Mouse (Mus musculus) Muller cell, postnatal 12 days (primary cell): ENCODE measurements around the gene Myo10.

Source experiments
- DNase-seq: peaks from one replicate; pipeline ENCODE4 v3.0.0-alpha.2; 2015; ENCODE audit errors: inconsistent ontology term

Gene Myo10

GRCm38 (mm10) chr15:25611178-25611577 is 11.1 kb upstream of the Myo10 start:
- DNase-seq: no peak

GRCm38 (mm10) chr15:25620560-25620959 is 1.8 kb upstream of the Myo10 start:
- DNase-seq: no peak

GRCm38 (mm10) chr15:25621351-25622199 is 750 bp upstream of the Myo10 start:
- peak; percentile 16 for DNase-seq

GRCm38 (mm10) chr15:25622867-25623471 is 644 bp downstream of the Myo10 start:
- DNase-seq: peak; percentile 70

- peak; percentile 37 for DNase-seq
These were observed 1.3 kb downstream of the Myo10 start for GRCm38 (mm10) chr15:25623556-25624180.

GRCm38 (mm10) chr15:25624263-25624662 is 1.9 kb downstream of the Myo10 start:
- DNase-seq: no peak

- peak; percentile 73 for DNase-seq
These were observed 3.1 kb downstream of the Myo10 start for GRCm38 (mm10) chr15:25625471-25625870.

- DNase-seq: no peak
These were observed 4.7 kb downstream of the Myo10 start for GRCm38 (mm10) chr15:25627012-25627411.

- no peak for DNase-seq
These were observed 5.9 kb downstream of the Myo10 start for GRCm38 (mm10) chr15:25628251-25628650.

GRCm38 (mm10) chr15:25630716-25631115 is 8.4 kb downstream of the Myo10 start:
- no peak for DNase-seq

GRCm38 (mm10) chr15:25631332-25631731 is 9.0 kb downstream of the Myo10 start:
- no peak for DNase-seq

GRCm38 (mm10) chr15:25632902-25633301 is 10.6 kb downstream of the Myo10 start:
- no peak for DNase-seq

GRCm38 (mm10) chr15:25633674-25634340 is 11.5 kb downstream of the Myo10 start:
- DNase-seq: no peak

- peak; percentile 81 for DNase-seq
These were observed 15.4 kb downstream of the Myo10 start for GRCm38 (mm10) chr15:25637727-25638126.

- DNase-seq: peak; percentile 48
These were observed 16.9 kb downstream of the Myo10 start for GRCm38 (mm10) chr15:25639217-25639616.

- DNase-seq: no peak
These were observed 18.8 kb downstream of the Myo10 start for GRCm38 (mm10) chr15:25640840-25641752.

- peak; percentile 90 for DNase-seq
These were observed 20.1 kb downstream of the Myo10 start for GRCm38 (mm10) chr15:25642214-25643058.

GRCm38 (mm10) chr15:25645862-25646261 is 23.5 kb downstream of the Myo10 start:
- peak; percentile 68 for DNase-seq

GRCm38 (mm10) chr15:25648287-25648686 is 26.0 kb downstream of the Myo10 start:
- no peak for DNase-seq

- no peak for DNase-seq
These were observed 28.0 kb downstream of the Myo10 start for GRCm38 (mm10) chr15:25650371-25650770.
